9 mouse cellular contexts compared by ENCODE assay signal in genomic region chr6:40236841-40237765, GRCm38 (mm10).
A peak's percentile ranks its signal among the peaks of the same experiment; 100 is the strongest.
DNase-seq lines count a peak whose midpoint lies in the region; ATAC-seq and TF ChIP-seq lines count a peak whose summit lies in the region.
"Had no signal": no experiment of that assay in that cellular context is flagged by ENCODE, and none has a peak within 500 bp of the region (broad histone marks: within the 10 kb centered on the region; RNA-seq: fewer than 3 reads in every experiment).

No protein-coding gene starts in this region.

- 72% methylated on average over 13 of the region's 13 CpGs for WGBS in hindbrain, embryonic 11.5 days
- 68% methylated on average over 13 of the region's 13 CpGs for WGBS in hindbrain, embryonic 13.5 days
- 60% methylated on average over 13 of the region's 13 CpGs for WGBS in bone marrow, adult 2 months
- WGBS in embryonic facial prominence, embryonic 10.5 days: 71% methylated on average over 13 of the region's 13 CpGs
- 75% methylated on average over 13 of the region's 13 CpGs for WGBS in midbrain, embryonic 13.5 days

- H3K9ac ChIP-seq in hindbrain, embryonic 11.5 days (ENCODE audit: low read depth, low read length): no peak overlapping the region
- H3K9ac ChIP-seq in hindbrain, embryonic 13.5 days: no peak overlapping the region
- H3K9ac ChIP-seq in midbrain, embryonic 13.5 days (replicated peaks): no peak overlapping the region
- H3K9ac ChIP-seq: embryonic facial prominence, embryonic 12.5 days had no signal

- H3K4me1 ChIP-seq in hindbrain, embryonic 11.5 days (replicated peaks; ENCODE audit: control insufficient read depth, insufficient read depth, low read length): no peaks in the 10 kb centered on the region
- peaks cover 14% of the 10 kb centered on the region for H3K4me1 ChIP-seq in hindbrain, embryonic 13.5 days (replicated peaks)
- H3K4me1 ChIP-seq in bone marrow, adult 2 months (ENCODE audit: control insufficient read depth, insufficient read depth, low read length): no peaks in the 10 kb centered on the region
- no peaks in the 10 kb centered on the region for H3K4me1 ChIP-seq in embryonic facial prominence, embryonic 10.5 days
- peaks cover 17% of the 10 kb centered on the region for H3K4me1 ChIP-seq in midbrain, embryonic 13.5 days (replicated peaks)
- H3K4me1 ChIP-seq: embryonic facial prominence, embryonic 12.5 days had no signal

- H3K9me3 ChIP-seq in hindbrain, embryonic 11.5 days (ENCODE audit: control insufficient read depth, low read length): no peaks in the 10 kb centered on the region
- H3K9me3 ChIP-seq in hindbrain, embryonic 13.5 days: no peaks in the 10 kb centered on the region
- no peaks in the 10 kb centered on the region for H3K9me3 ChIP-seq in embryonic facial prominence, embryonic 10.5 days
- no peaks in the 10 kb centered on the region for H3K9me3 ChIP-seq in midbrain, embryonic 13.5 days
- H3K9me3 ChIP-seq: embryonic facial prominence, embryonic 12.5 days had no signal

- ATAC-seq in hindbrain, embryonic 11.5 days (ENCODE audit: low FRiP score): no peak
- ATAC-seq in hindbrain, embryonic 13.5 days (ENCODE audit: low FRiP score): no peak
- ATAC-seq in midbrain, embryonic 13.5 days: 0 out of 2 replicates have a peak, but pooled peaks have one; percentile 17

- TF ChIP-seq POLR2A in bone marrow, adult 2 months (IDR thresholded peaks at IDR 0.05; ENCODE audit: borderline replicate concordance, control insufficient read depth, low read depth, low read length): no peak

- no peaks in the 10 kb centered on the region for H3K27me3 ChIP-seq in hindbrain, embryonic 11.5 days (ENCODE audit: control insufficient read depth, insufficient read depth, low read length)
- H3K27me3 ChIP-seq in hindbrain, embryonic 13.5 days: no peaks in the 10 kb centered on the region
- no peaks in the 10 kb centered on the region for H3K27me3 ChIP-seq in embryonic facial prominence, embryonic 10.5 days (replicated peaks; ENCODE audit: low read depth, poor library complexity, severe bottlenecking)
- H3K27me3 ChIP-seq in midbrain, embryonic 13.5 days: no peaks in the 10 kb centered on the region
- H3K27me3 ChIP-seq: embryonic facial prominence, embryonic 12.5 days had no signal

- no peak overlapping the region for H3K4me2 ChIP-seq in hindbrain, embryonic 11.5 days (replicated peaks; ENCODE audit: low read depth, low read length)
- H3K4me2 ChIP-seq in hindbrain, embryonic 13.5 days: no peak overlapping the region
- H3K4me2 ChIP-seq in midbrain, embryonic 13.5 days (replicated peaks): no peak overlapping the region
- H3K4me2 ChIP-seq: embryonic facial prominence, embryonic 12.5 days had no signal

- H3K27ac ChIP-seq in hindbrain, embryonic 11.5 days (ENCODE audit: low read depth, low read length): no peak overlapping the region
- no peak overlapping the region for H3K27ac ChIP-seq in hindbrain, embryonic 13.5 days
- H3K27ac ChIP-seq in bone marrow, adult 2 months (ENCODE audit: control insufficient read depth, insufficient read depth, low read depth, low read length, poor library complexity): no peak overlapping the region
- H3K27ac ChIP-seq in embryonic facial prominence, embryonic 10.5 days (replicated peaks): no peak overlapping the region
- no peak overlapping the region for H3K27ac ChIP-seq in midbrain, embryonic 13.5 days
- H3K27ac ChIP-seq: embryonic facial prominence, embryonic 12.5 days had no signal

- peak; percentile 48 for TF ChIP-seq CTCF in bone marrow, adult 2 months (IDR thresholded peaks at IDR 0.05; ENCODE audit: control insufficient read depth, insufficient read depth, low read length)

- DNase-seq in hindbrain, embryonic 11.5 days (ENCODE audit: low spot score): peak; percentile 70
- peak; percentile 3 to 23 for DNase-seq in CD8-positive naive resting alpha-beta T cell, adult 2 months (ENCODE audit: low read depth in 2 of 2, low spot score in 2 of 2)
- peak; percentile 64 for DNase-seq in embryonic facial prominence, embryonic 10.5 days (ENCODE audit: low spot score)
- peak; percentile 74 to 75 for DNase-seq in kidney, postnatal 25 days
- DNase-seq in thymus, postnatal 25 days: peak; percentile 58

- no peaks in the 10 kb centered on the region for H3K36me3 ChIP-seq in hindbrain, embryonic 11.5 days (ENCODE audit: control insufficient read depth, insufficient read depth, low read length)
- H3K36me3 ChIP-seq in hindbrain, embryonic 13.5 days: no peaks in the 10 kb centered on the region
- H3K36me3 ChIP-seq in embryonic facial prominence, embryonic 10.5 days (replicated peaks): no peaks in the 10 kb centered on the region
- no peaks in the 10 kb centered on the region for H3K36me3 ChIP-seq in midbrain, embryonic 13.5 days
- H3K36me3 ChIP-seq: embryonic facial prominence, embryonic 12.5 days had no signal

- H3K4me3 ChIP-seq in hindbrain, embryonic 11.5 days (ENCODE audit: low read depth, low read length): no peak overlapping the region
- H3K4me3 ChIP-seq in hindbrain, embryonic 13.5 days: no peak overlapping the region
- H3K4me3 ChIP-seq in bone marrow, adult 2 months (replicated peaks; ENCODE audit: control insufficient read depth, low read depth, low read length): no peak overlapping the region
- H3K4me3 ChIP-seq in embryonic facial prominence, embryonic 10.5 days: no peak overlapping the region
- H3K4me3 ChIP-seq in midbrain, embryonic 13.5 days (replicated peaks): no peak overlapping the region
- H3K4me3 ChIP-seq: embryonic facial prominence, embryonic 12.5 days had no signal

Comparison
In these comparisons a context has a peak if more than half of its experiments do, and no peak if none do; other contexts are left out.
1. DNase-seq: peak in every context shown above with its lines; median percentile 74 in kidney, postnatal 25 days; 70 in hindbrain, embryonic 11.5 days; 64 in embryonic facial prominence, embryonic 10.5 days; 58 in thymus, postnatal 25 days; 13 in CD8-positive naive resting alpha-beta T cell, adult 2 months.